In the genomic region with DNA sequence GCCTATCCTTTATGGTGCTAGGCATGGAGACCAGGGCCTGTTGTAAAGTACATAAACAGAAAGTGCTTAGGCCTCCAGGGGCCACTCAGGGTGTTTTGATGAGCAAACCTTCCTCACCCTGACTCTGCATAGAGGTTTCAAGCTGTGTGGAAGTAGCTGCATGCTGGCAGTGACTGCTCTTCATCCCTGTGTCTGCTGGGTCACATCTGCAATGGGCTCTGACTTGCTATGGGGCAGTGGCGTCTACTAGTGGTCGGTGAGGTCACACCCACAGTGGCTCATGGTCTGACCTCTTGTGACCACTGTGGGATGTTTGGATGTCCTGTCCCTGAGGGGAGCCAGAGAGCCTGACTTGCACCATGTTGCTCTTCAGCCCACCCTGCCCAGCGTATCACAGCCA, we compare ENCODE assay signal across 12 mouse cellular contexts. TPM values are rescaled to one million over a fixed set of nuclear protein-coding genes. Genes with fewer than 3 reads are reported as not detected.
A peak's percentile ranks its signal among the peaks of the same experiment; 100 is the strongest.
DNase-seq lines count a peak whose midpoint lies in the region; ATAC-seq lines count a peak whose summit lies in the region.
"Had no signal": no experiment of that assay in that cellular context is flagged by ENCODE, and none has a peak within 500 bp of the region (broad histone marks: within the 10 kb centered on the region; RNA-seq: fewer than 3 reads in every experiment).

No protein-coding gene starts in this region.

- H3K4me2 ChIP-seq in intestine, embryonic 14.5 days (ENCODE audit: low read length) = no peak overlapping the region
- no peak overlapping the region for H3K4me2 ChIP-seq in intestine, embryonic 15.5 days (replicated peaks)
- no peak overlapping the region for H3K4me2 ChIP-seq in midbrain, embryonic 16.5 days (ENCODE audit: low read length)
- H3K4me2 ChIP-seq: neural tube, embryonic 13.5 days had no signal

- H3K4me1 ChIP-seq in intestine, embryonic 14.5 days (replicated peaks; ENCODE audit: control insufficient read depth, insufficient read depth, low read length) = no peaks in the 10 kb centered on the region
- no peaks in the 10 kb centered on the region for H3K4me1 ChIP-seq in intestine, embryonic 15.5 days (replicated peaks)
- H3K4me1 ChIP-seq in midbrain, embryonic 10.5 days = no peaks in the 10 kb centered on the region
- no peaks in the 10 kb centered on the region for H3K4me1 ChIP-seq in midbrain, embryonic 16.5 days (ENCODE audit: control insufficient read depth, insufficient read depth, low read length)
- H3K4me1 ChIP-seq: neural tube, embryonic 13.5 days had no signal

- 81% methylated on average over 3 of the region's 3 CpGs for WGBS in intestine, embryonic 14.5 days
- 86% methylated on average over 3 of the region's 3 CpGs for WGBS in intestine, embryonic 15.5 days
- WGBS in midbrain, embryonic 10.5 days = 80% methylated on average over 3 of the region's 3 CpGs
- 87% methylated on average over 3 of the region's 3 CpGs for WGBS in midbrain, embryonic 16.5 days

- H3K27me3 ChIP-seq in intestine, embryonic 14.5 days (replicated peaks; ENCODE audit: control insufficient read depth, insufficient read depth, low read length) = no peaks in the 10 kb centered on the region
- no peaks in the 10 kb centered on the region for H3K27me3 ChIP-seq in intestine, embryonic 15.5 days (replicated peaks)
- H3K27me3 ChIP-seq in midbrain, embryonic 10.5 days (ENCODE audit: low read depth, poor library complexity, severe bottlenecking) = no peaks in the 10 kb centered on the region
- no peaks in the 10 kb centered on the region for H3K27me3 ChIP-seq in midbrain, embryonic 16.5 days (ENCODE audit: control insufficient read depth, insufficient read depth, low read depth, low read length)
- H3K27me3 ChIP-seq: CH12.LX; neural tube, embryonic 13.5 days; Patski had no signal

- H3K9me3 ChIP-seq in intestine, embryonic 14.5 days (ENCODE audit: control insufficient read depth, low read length) = no peaks in the 10 kb centered on the region
- no peaks in the 10 kb centered on the region for H3K9me3 ChIP-seq in intestine, embryonic 15.5 days
- no peaks in the 10 kb centered on the region for H3K9me3 ChIP-seq in midbrain, embryonic 10.5 days (replicated peaks)
- no peaks in the 10 kb centered on the region for H3K9me3 ChIP-seq in midbrain, embryonic 16.5 days (replicated peaks; ENCODE audit: control insufficient read depth, low read length, poor library complexity, severe bottlenecking)
- H3K9me3 ChIP-seq: neural tube, embryonic 13.5 days had no signal

- no peak overlapping the region for H3K27ac ChIP-seq in intestine, embryonic 14.5 days (ENCODE audit: low read depth)
- no peak overlapping the region for H3K27ac ChIP-seq in intestine, embryonic 15.5 days
- H3K27ac ChIP-seq in midbrain, embryonic 10.5 days (replicated peaks) = no peak overlapping the region
- no peak overlapping the region for H3K27ac ChIP-seq in midbrain, embryonic 16.5 days (ENCODE audit: low read length)
- H3K27ac ChIP-seq: neural tube, embryonic 13.5 days had no signal

- no peak overlapping the region for H3K4me3 ChIP-seq in intestine, embryonic 14.5 days (ENCODE audit: low read depth, low read length)
- no peak overlapping the region for H3K4me3 ChIP-seq in intestine, embryonic 15.5 days (replicated peaks)
- H3K4me3 ChIP-seq in midbrain, embryonic 10.5 days = no peak overlapping the region
- no peak overlapping the region for H3K4me3 ChIP-seq in midbrain, embryonic 16.5 days (ENCODE audit: low read depth, low read length)
- H3K4me3 ChIP-seq: neural tube, embryonic 13.5 days had no signal

- ATAC-seq in intestine, embryonic 14.5 days (replicated peaks; ENCODE audit: low FRiP score, low TSS enrichment, low read depth) = no peak
- ATAC-seq in intestine, embryonic 15.5 days = no peak
- no peak for ATAC-seq in midbrain, embryonic 16.5 days
- ATAC-seq: Patski had no signal

- DNase-seq in intestine, embryonic 14.5 days (ENCODE audit: low spot score) = peak; percentile 41
- DNase-seq in midbrain, embryonic 10.5 days (ENCODE audit: low spot score) = peak; percentile 10
- peak; percentile 13 to 49 for DNase-seq in urinary bladder, postnatal 4 days (ENCODE audit: low spot score in 2 of 2)
- no peak for DNase-seq in urinary bladder, postnatal 14 days (ENCODE audit: low spot score)
- no peak for DNase-seq in embryo, embryonic 10.5 days (ENCODE audit: low spot score)
- DNase-seq: cerebellum, adult 9-10 months; retina, postnatal 1 day had no signal

- no peak overlapping the region for H3K9ac ChIP-seq in intestine, embryonic 14.5 days (ENCODE audit: low read length)
- no peak overlapping the region for H3K9ac ChIP-seq in intestine, embryonic 15.5 days
- no peak overlapping the region for H3K9ac ChIP-seq in midbrain, embryonic 16.5 days (ENCODE audit: low read depth, low read length)
- H3K9ac ChIP-seq: neural tube, embryonic 13.5 days had no signal

- peaks cover 94% of the 10 kb centered on the region for H3K36me3 ChIP-seq in intestine, embryonic 14.5 days (ENCODE audit: control insufficient read depth, insufficient read depth, low read length)
- peaks cover 81% of the 10 kb centered on the region for H3K36me3 ChIP-seq in intestine, embryonic 15.5 days
- H3K36me3 ChIP-seq in midbrain, embryonic 10.5 days = peaks cover 97% of the 10 kb centered on the region
- peaks cover 74% of the 10 kb centered on the region for H3K36me3 ChIP-seq in midbrain, embryonic 16.5 days (ENCODE audit: control insufficient read depth, insufficient read depth, low read length)

RNA-seq across cellular contexts. Expression of a gene that starts 10.6 kb away (rescaled TPM):
- polyA plus RNA-seq in intestine, embryonic 14.5 days (2014; fragmentation: Nextera tagmentation; extraction: Ambion mirVana) = 5.0 and 5.8 TPM in 2 replicates
- 3.5 TPM in 2 replicates for polyA plus RNA-seq in intestine, embryonic 15.5 days (2015; fragmentation: Nextera tagmentation; extraction: Ambion mirVana)
- 1.2 and 2.4 TPM in 2 replicates for polyA plus RNA-seq in midbrain, embryonic 10.5 days (2016; fragmentation: Nextera tagmentation; extraction: Ambion mirVana)
- polyA plus RNA-seq in midbrain, embryonic 16.5 days (2015; fragmentation: Nextera tagmentation; extraction: Ambion mirVana) = 0.39 and 0.48 TPM in 2 replicates

RNA-seq across cellular contexts. Expression of a gene that starts 28.0 kb away (rescaled TPM):
- 175 and 191 TPM in 2 replicates for polyA plus RNA-seq in intestine, embryonic 14.5 days (2014; fragmentation: Nextera tagmentation; extraction: Ambion mirVana)
- 132 and 150 TPM in 2 replicates for polyA plus RNA-seq in intestine, embryonic 15.5 days (2015; fragmentation: Nextera tagmentation; extraction: Ambion mirVana)
- polyA plus RNA-seq in midbrain, embryonic 10.5 days (2016; fragmentation: Nextera tagmentation; extraction: Ambion mirVana) = 151 and 164 TPM in 2 replicates
- 173 and 175 TPM in 2 replicates for polyA plus RNA-seq in midbrain, embryonic 16.5 days (2015; fragmentation: Nextera tagmentation; extraction: Ambion mirVana)

Comparison
In these comparisons a context has a peak if more than half of its experiments do, and no peak if none do; other contexts are left out.
1. DNase-seq: peak in intestine, embryonic 14.5 days (single experiment), midbrain, embryonic 10.5 days (single experiment) and urinary bladder, postnatal 4 days (2 of 2); none in urinary bladder, postnatal 14 days (single experiment) and embryo, embryonic 10.5 days (single experiment).